Mouse (Mus musculus): Measurements from ENCODE around the gene Zfp94.

DNA sequence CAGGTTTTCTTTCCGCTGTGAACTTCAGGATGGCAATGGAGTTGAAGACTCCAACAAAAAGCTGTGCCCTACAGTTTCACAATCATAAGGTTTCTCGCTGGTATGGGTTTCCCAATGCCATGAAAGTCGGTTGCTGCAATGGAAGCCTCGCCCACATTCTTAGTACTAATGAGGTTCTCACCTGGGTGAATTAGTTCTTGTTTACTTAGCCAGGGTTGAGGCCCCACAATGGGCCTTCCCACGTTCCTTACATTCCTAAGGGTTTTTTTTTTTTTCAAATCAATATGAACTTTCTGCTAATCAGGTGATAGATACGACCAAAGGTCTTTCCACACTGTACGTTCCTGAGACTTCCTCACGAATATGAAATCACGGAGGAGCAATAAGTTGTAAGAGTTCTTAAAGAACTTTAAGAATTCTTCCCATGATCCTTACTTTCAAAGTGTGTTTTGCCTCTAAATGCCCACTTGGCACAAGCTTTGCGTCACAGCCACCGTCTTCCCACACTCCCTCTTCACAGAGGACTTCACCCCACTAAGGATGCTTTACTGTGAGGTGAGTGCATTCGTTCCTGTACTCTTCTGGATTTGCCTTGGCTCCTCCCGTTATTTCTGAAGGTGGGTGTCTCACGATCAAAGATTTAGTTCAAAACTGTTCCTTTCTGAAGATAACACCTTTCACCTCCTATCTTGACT is 11.0 kb upstream of the Zfp94 start:
- TF ChIP-seq CTCF (IDR thresholded peaks at IDR 0.05) (no peak), EP300 (IDR thresholded peaks at IDR 0.05) (peak; percentile 95)

Measured in lung, postnatal 0 days (tissue).